Mouse (Mus musculus) megakaryocyte-erythroid progenitor cell, adult 5-6 weeks (primary cell): Measurements from ENCODE around the gene Ncor2. TPM values are rescaled to one million over a fixed set of nuclear protein-coding genes. Genes with fewer than 3 reads are reported as not detected.

Source experiments
- ATAC-seq: replicated peaks from 2 replicates; pipeline ENCODE4 v1.8.0; 2016; ENCODE audit warnings: mild to moderate bottlenecking, inconsistent platforms; ENCODE audit not compliant: severe bottlenecking, poor library complexity, low FRiP score, low TSS enrichment
- total RNA-seq, 2 experiments: library from RNA; stranded (forward) in 1 of 2; stranded (reverse) in 1 of 2; fragments of 200-1000, 215-1000 nt in 1 of 2; fragments of >200 nt in 1 of 2; fragmentation: Nextera tagmentation in 1 of 2; gene quantifications; 2 replicates each; pipeline ENCODE4 v1.2.3; 2014 to 2017

Gene Ncor2
- total RNA-seq, 2 experiments from 2014 or later: 6.7 to 48.7 TPM

DNA sequence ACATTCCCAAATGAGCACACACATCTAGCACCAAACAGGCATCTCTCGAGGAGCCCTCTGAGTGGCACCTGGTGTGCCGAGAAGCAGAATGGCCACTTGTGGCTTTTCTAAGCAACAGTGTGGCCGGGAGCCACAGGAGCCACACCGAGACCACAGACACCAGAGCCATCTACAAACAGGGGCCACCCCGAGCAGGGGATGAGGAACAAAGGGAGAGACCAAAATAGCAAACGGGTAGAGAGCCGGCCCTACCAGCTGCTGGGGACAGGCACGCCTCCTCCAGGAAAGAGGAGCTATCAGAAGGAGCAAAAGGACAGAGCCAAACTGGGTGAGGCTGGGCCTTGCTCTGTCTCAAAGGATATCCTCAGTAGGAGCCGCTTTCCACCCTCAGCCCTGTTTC lies 102.8 kb downstream of the Ncor2 start:
- no peak for ATAC-seq

DNA sequence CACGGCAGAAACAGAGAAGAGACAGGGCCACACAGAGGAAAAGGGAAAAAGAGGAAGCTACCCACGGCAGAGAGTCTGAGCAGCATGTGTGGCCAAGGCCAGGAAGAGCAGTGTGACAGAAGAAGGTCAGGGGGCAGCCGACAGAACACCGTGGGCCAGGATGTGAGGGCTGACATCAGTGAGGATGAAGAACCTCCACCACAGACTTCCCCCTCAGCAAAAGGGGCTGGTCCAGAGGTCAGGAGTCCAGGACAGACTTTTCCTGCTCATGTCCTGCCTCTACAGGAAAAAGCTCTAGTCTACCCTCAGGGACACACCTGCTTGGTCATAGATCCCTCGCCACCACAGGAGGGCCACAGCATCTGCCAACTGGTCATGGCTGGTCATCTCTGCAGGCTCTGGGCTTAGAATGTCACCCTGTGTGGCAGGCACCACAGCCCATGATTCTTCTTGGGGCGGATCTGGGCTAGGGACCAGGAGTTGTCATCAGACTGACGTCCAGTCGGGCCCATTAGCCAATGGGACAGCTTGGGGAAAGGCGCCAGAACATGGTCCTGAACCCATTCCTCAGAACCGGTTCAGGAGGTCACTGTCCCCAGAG lies 104.3 kb downstream of the Ncor2 start:
- 0 out of 2 replicates have a peak, but pooled peaks have one; percentile 4 for ATAC-seq

DNA sequence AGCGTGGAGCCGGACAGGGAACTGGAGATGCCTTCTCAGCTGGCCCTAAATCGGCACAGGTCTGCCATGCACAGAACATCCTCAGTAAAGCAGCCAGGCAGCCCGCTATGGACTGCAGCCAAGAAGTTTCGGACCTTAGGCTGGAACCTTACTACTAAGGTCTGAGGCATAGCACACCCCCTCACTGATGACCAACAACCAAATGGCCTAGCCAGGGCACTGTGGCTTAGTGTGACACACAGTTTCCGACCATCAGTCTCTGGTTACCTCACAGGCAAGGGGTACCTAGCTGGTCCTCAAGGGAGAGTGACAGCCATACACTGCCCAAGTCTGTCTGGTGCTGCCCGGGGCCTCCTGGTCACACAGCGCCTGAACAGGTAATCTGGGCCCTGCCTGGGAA lies 105.1 kb downstream of the Ncor2 start:
- ATAC-seq: no peak

DNA sequence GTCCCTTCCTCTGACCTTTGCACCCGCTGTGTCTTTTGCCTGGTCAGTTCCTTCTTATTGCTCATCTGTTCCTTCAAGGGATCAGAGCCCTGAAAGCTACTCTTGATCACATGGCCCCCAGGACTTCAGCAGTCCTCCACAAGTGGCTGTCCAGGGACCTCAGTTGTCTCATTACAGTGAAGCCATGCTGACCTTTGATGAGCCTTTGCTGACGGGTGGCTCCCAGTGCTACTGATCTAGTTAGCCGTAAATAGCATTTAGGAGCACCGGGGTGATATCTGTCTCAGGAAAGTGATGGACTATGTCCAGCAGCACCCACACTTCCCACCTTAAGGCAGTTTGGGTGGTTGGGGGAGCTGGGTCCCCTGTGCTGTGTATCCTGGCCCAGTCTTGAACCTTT lies 105.7 kb downstream of the Ncor2 start:
- no peak for ATAC-seq

DNA sequence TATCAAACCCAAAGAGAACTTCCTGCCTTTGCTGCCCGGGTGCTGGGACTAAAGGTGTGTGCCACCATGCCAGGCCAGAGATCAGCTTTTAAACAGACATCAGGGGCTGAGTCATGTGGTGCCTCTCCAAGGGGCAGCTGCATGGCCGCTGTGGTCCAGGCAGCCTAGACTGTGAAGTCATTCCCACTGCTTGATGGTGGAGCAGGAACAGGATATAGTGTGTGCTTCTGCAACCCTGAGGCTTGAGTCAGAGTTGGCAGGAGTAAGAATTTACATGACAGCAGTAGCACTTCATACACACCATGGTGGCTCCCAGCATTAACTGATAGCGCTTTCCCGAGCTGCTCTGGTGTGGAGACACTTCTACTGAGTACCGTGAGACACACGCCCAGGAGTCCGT lies 106.6 kb downstream of the Ncor2 start:
- no peak; the same call in 1 of the 2 replicates for ATAC-seq

DNA sequence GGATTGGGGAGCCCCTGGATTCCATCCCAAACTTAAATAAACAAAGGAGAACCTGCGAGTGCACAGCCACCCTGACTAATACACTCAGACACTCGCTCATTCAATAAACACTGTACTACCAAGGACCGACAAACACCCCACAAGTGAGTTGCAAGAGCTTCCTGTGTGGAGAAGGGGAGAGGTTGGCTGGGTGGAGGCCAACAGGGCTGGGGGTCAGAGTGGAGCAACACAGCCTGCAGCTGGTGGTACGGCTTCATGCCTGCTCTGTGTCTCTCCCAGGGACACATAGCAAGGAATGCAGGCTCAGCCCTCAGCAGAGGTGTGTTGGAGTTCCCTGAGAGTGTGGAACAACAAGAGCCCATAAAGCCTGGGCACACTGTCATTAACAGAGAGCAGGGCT lies 107.1 kb downstream of the Ncor2 start:
- no peak for ATAC-seq

DNA sequence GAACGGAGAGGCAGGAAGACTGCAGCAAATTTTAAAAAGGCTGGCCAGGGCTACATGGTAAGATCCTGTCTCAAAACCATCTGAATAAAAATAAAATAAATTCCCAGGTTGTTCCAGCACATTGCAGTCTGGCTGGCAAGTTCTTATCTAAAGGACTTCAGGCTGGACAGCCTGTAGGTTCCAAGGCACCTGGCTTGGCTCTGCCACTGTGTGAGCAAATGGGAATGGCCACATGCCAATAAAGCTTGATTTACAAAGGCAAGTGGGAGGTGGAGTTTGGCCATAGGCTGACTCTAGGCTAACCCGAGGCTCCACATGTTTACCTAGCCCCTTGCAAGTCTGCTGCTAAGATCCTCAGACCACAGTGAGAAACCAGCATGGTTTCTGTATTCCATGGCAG lies 108.6 kb downstream of the Ncor2 start:
- ATAC-seq: no peak

DNA sequence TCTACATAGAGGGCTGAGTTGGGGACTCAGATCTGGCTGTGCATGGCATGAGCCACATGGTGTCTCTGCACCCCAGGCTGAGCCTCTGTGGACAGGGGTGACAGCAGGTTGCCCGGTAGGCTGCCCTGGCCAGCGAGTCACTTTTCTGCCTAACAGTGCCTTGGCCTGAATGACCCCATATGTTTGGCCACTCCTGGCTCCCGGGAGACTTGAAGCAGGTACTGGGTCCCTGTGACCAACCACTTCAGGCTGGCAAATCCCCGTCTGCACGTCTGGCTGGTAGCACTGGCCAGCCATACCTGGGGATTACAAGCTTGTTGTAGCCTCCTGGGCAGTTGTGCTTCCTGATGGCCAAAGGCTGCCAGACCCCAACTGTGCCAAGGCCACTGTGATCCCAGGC lies 109.1 kb downstream of the Ncor2 start:
- ATAC-seq: no peak

DNA sequence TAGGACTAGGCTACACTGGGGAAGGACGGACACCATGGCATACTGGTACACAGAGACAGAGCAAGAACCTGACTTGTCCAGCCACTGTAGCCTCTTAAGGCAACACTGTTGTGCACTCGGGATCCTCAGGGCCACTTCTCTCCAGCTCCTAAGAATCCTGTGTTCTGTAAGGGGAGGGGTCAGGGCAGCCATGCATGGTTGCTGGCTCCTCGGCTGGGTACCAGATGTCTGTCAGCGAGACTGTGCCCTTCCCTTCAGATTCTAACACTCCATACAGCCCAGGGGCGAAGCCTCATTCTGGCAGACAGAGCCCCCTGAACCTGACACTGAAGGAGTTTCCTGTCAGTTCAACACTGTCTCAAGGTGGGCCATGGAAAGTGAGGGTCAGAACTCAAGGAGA lies 109.6 kb downstream of the Ncor2 start:
- ATAC-seq: no peak

DNA sequence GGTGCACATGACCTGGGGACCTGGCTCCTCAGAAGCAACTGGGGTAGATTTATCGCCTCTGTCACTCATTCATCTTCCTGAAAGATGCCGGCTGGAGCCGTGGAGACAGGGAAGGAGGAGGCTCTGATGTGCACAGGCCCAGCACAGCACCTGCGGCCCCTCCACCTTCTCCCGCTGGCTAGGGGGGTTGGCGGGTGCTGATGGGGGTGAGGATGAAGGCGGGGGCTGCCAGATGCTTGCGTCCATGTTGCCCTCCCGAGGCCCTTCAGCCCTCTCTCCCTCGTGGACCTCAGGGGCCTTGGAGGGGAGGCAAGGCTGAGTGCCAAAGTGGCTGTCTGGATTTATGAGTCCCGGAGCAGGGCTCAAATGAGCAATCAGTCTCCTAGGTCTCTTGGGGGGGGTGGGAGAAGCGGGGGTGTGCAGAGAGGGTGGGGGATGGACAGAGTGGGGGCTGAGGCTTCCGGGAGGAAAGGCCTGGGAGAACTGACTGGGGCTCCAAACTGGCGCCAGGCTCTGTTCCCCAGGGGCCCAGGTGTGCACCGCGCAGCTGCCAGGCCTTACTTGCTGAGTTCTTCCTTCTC lies 110.6 kb downstream of the Ncor2 start:
- ATAC-seq: no peak

DNA sequence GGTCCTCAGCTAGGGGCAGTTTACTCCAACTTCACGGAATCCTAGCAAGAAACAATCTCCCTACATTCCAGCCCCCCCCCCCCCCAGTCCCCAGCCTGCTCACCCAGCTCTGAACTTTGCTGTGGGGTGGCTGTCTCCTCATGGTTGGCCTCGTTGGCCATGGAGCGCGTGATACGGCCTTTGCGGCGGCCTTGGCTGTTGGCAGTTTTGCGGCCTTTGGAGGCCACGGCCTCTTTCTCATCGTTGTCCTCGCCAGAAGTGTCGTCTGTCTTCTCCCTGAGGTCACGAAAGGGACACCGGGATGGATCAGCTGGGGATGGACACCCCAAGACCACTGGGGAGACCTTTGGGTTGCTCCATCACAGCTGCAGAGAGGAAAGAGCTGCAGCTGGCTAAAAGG lies 111.3 kb downstream of the Ncor2 start:
- ATAC-seq: no peak

DNA sequence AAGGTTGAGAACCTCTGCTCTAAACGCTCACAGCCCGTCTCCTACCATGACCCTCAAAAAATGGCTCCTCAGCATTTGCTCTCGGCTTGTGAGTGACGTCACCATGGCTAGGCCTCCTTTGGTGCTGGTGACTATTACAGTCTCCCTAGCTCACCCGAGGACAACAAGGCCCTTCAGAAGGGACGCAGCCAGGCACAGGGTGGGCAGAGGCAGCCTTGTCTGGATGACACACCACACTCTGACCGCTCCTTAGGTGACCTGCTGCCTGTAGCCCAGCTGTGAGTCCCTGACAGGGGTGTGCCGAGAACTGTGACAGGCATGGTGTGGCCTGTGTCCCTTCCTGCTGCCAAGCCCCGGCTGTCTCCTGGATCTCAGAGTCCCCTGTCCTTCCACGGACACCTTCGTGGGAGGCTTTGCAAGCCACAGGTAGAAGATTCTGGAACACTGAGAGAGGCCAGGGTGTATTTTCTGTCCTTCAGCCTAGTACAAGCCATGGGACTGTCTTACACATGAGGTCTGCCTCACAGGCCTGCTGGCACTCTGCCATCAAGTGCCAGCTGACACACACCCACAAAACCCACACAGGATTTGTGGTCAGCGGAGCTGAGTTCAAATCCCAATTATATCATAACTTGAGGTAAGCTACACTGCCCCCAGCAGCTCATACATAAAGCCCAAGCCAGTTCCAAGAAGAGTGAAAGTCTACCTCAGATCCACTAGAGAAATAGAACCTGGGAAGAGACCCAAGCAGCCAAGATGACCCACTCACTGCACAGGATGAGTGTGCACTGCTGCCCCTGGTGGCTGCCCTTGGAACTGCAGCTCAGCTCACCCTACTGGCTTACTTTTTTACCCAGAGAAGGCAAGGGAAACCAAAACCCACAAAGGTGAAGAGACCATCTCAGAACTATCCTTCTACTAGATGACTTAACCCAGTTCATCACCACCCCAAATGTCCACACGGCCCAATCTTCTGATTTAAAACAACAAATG lies 112.2 kb downstream of the Ncor2 start:
- peak; percentile 50 for ATAC-seq

DNA sequence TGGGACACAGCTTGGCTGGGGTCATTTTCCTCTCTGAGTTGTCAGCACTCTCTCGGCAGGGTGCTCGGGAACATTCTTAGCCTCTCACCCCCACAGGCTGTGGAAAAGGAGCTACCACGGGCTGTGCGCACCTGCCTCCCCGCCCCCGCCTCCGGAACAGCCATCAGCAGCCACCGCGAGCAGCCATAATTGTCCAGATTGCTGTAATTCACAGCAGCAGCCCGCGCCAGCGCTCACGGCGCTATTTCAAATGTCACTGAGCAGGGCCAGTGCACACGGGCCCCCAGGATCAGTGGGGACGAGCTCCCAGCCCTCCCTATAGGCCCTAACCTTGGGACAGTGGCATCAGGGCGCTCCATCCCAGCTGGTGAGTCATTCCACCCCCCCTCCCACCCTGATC lies 116.0 kb downstream of the Ncor2 start:
- no peak for ATAC-seq

DNA sequence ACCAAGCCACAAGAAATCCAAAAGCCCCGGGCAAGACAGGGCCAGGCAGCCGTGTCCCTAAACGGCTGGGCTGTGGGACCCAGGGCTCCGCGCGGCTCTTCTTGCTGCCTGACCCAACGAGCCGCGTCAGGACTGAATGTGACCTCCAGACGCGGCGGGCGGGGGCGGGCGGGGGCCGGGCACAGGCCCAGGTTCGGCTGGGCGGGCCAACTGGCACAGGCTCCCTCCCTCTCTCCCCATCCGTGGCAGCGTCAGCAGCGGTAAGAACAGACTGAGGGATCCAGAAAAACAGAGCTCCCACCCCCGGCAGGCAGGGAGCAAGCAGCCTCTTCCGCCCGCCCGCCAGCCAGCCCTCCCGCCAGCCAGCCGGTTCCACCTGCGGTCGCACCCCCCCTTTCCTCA lies 120.8 kb downstream of the Ncor2 start:
- no peak for ATAC-seq

DNA sequence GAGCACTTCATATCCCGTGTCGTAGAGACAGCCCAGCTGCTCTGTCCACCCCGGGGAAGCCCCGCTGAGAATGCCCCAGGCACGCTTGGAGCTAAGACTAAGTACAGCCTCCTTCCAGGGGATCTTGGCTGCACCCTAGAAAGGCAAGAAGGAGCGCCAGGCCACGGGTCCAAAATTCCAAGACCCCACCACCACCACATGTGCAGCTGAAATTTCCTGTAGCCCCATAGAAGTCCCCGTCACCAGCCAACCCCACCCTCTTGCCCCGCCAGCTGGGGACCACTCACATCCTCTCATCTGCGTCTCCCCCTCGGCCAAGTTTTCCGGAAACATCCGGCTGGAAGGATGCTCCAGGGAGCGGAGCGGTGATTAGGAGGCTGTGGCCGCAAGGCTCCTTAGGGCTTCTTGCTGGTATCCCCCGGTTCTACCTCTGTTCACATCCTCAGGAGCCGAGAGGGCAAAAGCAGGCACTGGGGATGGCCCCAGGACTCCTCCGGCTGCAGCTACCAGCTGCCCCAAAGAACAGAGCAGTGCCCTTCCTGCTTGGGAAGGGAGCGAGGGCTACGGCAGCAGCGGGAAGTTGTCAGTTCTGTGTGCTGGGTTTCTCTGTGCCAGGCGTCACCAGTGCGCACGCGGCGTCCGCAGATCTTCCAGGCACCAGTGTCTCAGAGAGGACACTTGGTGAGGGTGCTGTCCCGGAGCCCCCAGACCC lies 121.3 kb downstream of the Ncor2 start:
- no peak for ATAC-seq

DNA sequence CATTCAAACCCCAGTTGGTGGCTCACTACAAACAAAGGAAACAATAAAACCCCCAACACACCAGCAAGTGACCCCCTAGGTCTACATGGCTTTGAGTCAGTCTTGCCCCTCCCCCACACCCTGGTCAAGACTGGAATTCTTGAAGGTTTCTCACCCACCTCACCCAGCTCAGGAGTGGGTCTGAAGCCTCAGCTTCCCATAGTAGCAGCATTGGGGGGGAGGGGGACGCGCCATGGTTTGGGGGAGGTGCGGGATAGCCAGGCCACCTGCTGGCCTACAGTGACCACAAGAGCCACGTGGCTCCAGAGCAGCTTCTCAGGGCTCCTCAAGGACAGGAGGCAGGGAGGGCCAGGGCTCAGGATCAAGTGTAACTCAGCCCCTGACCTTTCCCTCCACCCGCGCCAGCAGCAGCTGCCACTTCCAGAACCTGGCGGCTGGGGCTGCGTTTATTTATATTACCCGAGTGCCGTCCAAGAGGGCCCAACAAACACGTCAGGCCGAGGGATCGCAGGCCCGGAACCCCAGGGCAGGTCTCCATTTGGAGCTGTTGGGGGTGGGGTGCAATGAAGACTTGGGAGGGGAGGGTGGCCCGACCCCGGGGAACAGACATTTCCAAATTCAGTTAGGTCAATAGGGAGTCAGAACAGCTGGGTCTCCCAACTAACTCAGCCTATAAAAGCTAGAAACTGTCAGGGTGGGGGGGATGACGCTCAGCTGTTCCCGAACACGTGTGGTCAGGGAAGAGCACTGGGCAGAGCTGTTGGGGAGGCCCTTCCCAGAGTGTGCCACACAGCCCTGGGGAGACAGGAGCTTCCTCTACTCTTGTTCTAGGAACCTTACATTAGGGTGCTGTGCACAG lies 122.1 kb downstream of the Ncor2 start:
- ATAC-seq: no peak

DNA sequence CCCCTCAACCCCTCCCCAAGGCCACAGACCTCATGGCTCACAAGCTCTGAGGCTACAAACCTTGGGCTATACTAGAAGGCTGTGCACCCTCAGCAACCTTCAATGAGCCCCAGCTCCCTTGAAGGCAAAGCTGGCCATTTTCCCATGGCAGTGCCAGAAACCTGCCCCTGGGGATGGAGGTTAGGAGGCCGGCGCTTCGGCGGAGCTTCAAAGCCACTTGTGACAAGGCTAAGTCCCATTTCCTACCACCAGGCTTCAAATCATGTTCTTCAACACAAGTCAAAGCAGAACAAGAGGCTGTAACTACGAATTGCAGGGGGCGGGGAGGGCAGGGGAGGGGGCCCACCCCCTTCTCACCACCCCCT lies 122.7 kb downstream of the Ncor2 start:
- no peak for ATAC-seq

DNA sequence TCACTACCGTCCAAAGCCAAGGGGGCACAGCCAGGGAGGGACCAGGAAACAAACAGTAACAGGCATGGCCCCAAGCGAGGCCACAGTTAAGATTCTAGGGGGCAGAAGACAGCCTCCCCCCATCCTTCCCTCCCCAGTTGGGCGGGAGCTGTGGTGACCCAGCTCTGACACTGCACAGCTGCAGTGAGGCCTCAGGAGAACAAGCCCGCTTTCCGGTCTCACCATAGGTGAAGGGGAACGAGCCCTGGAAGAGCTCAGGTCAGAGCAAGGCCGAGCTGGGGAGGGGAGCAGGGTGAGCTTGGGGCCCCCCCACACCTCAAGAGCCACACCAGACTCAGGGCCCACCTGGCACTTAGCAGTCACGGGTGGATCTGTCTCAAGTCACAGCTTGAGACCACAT lies 123.1 kb downstream of the Ncor2 start:
- ATAC-seq: no peak

DNA sequence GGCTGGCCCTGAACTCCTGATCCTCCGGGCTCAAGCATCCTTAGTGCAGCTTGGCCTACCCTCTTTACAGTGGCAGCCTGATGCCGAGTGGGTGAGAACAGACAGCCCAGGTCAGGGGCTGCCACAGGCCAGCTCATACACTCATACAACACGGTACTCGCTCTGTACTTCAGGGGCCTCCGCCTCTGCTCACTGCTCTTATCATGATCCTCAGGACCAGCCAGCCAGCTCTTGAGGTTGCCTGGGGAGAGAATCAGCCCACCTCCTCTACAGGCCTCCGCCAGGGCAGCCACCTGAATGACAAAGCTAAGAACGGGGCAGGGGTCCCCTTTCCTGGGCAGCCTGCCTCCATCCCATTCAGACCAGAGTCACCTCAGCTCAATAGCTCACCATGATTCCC lies 125.4 kb downstream of the Ncor2 start:
- ATAC-seq: peak; percentile 55
